Mouse (Mus musculus) small intestine, adult 2 months (tissue): ENCODE measurements around the gene Fam198b.

Source experiments
- CTCF ChIP-seq: fragments of 200-500 bp; IDR thresholded peaks from 2 replicates; pipeline ENCODE4 v1.5.1; 2012; ENCODE audit warnings: low read depth, mild to moderate bottlenecking, control low read depth, inconsistent platforms, low read length, moderate library complexity, mixed read lengths; ENCODE audit not compliant: insufficient replicate concordance, insufficient read length; ENCODE audit errors: extremely low read depth
- POLR2A ChIP-seq: fragments of 200-500 bp; IDR thresholded peaks from 2 replicates; pipeline ENCODE4 v1.6.1; 2012; ENCODE audit warnings: low read depth, mild to moderate bottlenecking, control low read depth, inconsistent platforms, low read length, moderate library complexity

DNA sequence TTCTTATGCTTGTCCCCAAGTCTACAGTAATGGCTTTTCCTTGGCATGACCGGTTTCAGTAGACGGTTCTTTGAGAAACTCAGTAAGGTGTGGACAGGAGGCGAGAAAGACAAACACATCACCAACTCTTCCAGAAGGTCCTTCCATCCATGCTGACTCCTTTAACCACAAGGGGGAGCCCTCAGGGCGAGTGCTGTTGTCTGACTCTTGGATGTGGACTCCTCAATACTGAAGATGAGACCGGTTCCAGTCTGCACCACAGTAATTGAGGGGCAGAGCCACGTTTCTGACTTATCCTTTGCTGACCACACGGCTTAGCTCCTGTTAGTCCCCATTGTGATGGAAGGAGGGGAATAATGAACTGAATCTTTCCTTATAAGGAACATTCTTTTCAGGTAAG, 1.2 kb upstream of the Fam198b start:
- TF ChIP-seq CTCF (peak; percentile 96), POLR2A (no peak)
